Mouse (Mus musculus) E14TG2a.4 (cell line): ENCODE results near the gene Dnaja3.

ENCODE experiments used
- CTCF ChIP-seq: conservative IDR thresholded peaks from 2 replicates; pipeline ENCODE4 v1.5.1; 2014; ENCODE audit warnings: low read length
- NANOG ChIP-seq: IDR thresholded peaks from 2 replicates; pipeline ENCODE4 v1.6.1; 2014; ENCODE audit warnings: borderline replicate concordance, low read length, mixed read lengths

DNA sequence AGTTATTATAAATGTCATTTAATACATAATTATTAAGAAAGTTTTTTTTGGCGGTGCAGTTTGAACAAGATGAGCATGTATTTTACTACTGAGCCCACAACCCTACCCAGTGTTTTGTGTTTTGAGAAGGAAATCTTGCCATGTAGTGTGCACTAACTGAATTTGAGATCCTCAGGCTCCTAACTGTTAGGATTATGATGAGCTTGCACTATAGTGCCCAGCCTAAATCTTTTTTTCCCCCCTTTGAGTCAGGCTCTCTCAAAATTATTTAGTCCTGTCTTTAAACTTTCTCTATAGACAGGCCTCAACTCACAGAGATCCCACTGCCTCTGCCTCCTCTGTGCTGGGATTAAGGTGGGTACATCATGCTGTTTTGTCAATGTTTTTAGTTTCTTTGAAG, 87.7 kb downstream of the Dnaja3 start:
- TF ChIP-seq CTCF = no peak
- TF ChIP-seq NANOG = no peak
